Mouse (Mus musculus) forebrain, postnatal 0 days (tissue): Measurements from ENCODE around the gene Lrrc14b. TPM values are rescaled to one million over a fixed set of nuclear protein-coding genes. Genes with fewer than 3 reads are reported as not detected.

Experiments
- ATAC-seq: fragments of 200-750 bp; cut with Nextera tagmentation; 2 replicates; pipeline ENCODE4 v1.8.0; 2017; ENCODE audit warnings: mild to moderate bottlenecking, moderate library complexity
- DNase-seq: peaks from one replicate; pipeline ENCODE4 v3.0.0-alpha.2; 2015
- H3K27ac ChIP-seq: fragments of 300-500 bp; sonication (generic); 2 replicates; pipeline ENCODE4 v1.5.1; 2014; ENCODE audit warnings: low read depth, mild to moderate bottlenecking, antibody characterized with exemption, low read length, moderate library complexity, mixed read lengths
- H3K27me3 ChIP-seq: fragments of 300-500 bp; sonication (generic); 2 replicates; pipeline ENCODE4 v1.6.1; 2014; ENCODE audit warnings: mild to moderate bottlenecking, low read length, mixed read lengths; ENCODE audit not compliant: insufficient read depth
- H3K36me3 ChIP-seq: fragments of 300-500 bp; sonication (generic); 2 replicates; pipeline ENCODE4 v1.6.1; 2014; ENCODE audit warnings: mild to moderate bottlenecking, moderate library complexity; ENCODE audit not compliant: insufficient read depth
- H3K4me1 ChIP-seq: fragments of 300-500 bp; sonication (generic); 2 replicates; pipeline ENCODE4 v1.6.1; 2014; ENCODE audit warnings: antibody characterized with exemption; ENCODE audit not compliant: insufficient read depth
- H3K4me2 ChIP-seq: fragments of 300-500 bp; sonication (generic); 2 replicates; pipeline ENCODE4 v1.6.1; 2014; ENCODE audit warnings: low read depth, mild to moderate bottlenecking, moderate library complexity
- H3K4me3 ChIP-seq: fragments of 300-500 bp; sonication (generic); 2 replicates; pipeline ENCODE4 v1.5.1; 2014; ENCODE audit warnings: low read depth, low read length, mixed read lengths
- H3K9ac ChIP-seq: fragments of 300-500 bp; sonication (generic); 2 replicates; pipeline ENCODE4 v1.6.1; 2014; ENCODE audit warnings: mild to moderate bottlenecking
- H3K9me3 ChIP-seq: fragments of 300-500 bp; sonication (generic); 2 replicates; pipeline ENCODE4 v1.6.1; 2016; ENCODE audit warnings: low read length
- CTCF ChIP-seq: sonication (generic); IDR thresholded peaks from 2 replicates; pipeline ENCODE4 v1.5.1; 2016; ENCODE audit warnings: antibody characterized with exemption, control low read depth, low read depth
- WGBS: fragments of 180-500 bp; shearing (Covaris S2); extraction: QIAGEN DNeasy Blood & Tissue Kit; methylation state at CpG from one replicate; pipeline ENCODE4 v1.1.7; 2014; 5-methylcytosine and 5-hydroxymethylcytosine counted together
- microRNA counts: library from miRNA; unstranded; fragments of <30 nt; microRNA quantifications from one replicate; lab custom pipeline; 2015
- microRNA-seq, 2 experiments: library from miRNA; unstranded; fragments of <30 nt; microRNA quantifications; one replicate each; pipeline ENCODE4; 2016
- polyA plus RNA-seq: library from polyadenylated mRNA; unstranded; fragments of >200 nt; fragmentation: Nextera tagmentation; extraction: Ambion mirVana; gene quantifications from 2 replicates; pipeline ENCODE4 v1.2.1, GENCODE M21; 2015
- total RNA-seq: library from RNA; depleted of rRNA; stranded (reverse); fragments of >200 nt; gene quantifications from 2 replicates; pipeline ENCODE4 v1.2.3, GENCODE M21; 2014; rRNA removed

Gene Lrrc14b
- total and polyA plus RNA-seq, 2 experiments from 2014 or later = not detected

DNA sequence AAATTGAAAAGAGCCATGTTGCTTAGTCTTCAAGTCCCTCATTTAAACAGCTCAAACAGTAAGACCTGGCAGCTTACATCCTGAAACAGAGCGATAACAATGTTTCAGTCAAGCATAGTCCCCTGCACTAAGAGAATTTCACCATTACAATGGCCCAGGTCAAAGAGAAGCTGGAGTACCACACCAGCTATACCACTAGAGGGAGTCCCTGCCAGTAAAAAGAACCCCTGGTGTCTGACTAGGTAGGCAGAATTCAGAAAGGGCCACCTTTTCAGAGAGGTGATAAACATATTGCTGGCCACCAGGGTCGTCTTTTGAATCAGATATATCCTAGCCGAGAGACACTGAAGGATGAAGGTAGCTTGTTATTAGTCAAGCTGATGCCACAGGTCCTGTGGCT is 22.8 kb downstream of the Lrrc14b start:
- H3K9me3 ChIP-seq = no peaks in the 10 kb centered on the region
- no peaks in the 10 kb centered on the region for H3K27me3 ChIP-seq
- peaks cover 60% of the 10 kb centered on the region for H3K36me3 ChIP-seq
- H3K4me2 ChIP-seq = no peak overlapping the region
- H3K27ac ChIP-seq = no peak overlapping the region
- WGBS = 47% methylated on average over 3 of the region's 3 CpGs
- no peaks in the 10 kb centered on the region for H3K4me1 ChIP-seq
- H3K4me3 ChIP-seq = no peak overlapping the region
- H3K9ac ChIP-seq = no peak overlapping the region
- DNase-seq (peak; percentile 42), ATAC-seq (peak; percentile 74)
- TF ChIP-seq CTCF = peak; percentile 74

DNA sequence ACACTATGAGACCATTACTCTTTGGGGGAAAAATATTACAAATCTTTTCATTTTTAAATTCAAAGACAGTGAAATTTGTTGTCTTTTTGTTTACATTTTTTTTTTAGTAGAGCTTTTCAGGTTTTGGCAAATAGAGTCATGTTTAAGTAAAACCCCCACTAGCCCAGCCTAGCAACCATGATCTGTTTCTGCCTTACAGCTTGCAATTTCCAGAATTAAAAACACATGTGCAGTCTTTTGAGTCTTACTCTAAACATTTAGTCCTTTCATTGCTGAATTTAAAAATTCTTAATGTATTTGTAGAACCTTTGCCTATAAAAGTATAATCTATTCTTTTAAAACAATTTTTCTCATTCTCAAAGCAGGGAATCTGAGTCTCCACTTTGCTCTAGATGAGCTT is 34.5 kb downstream of the Lrrc14b start:
- no peak overlapping the region for H3K4me2 ChIP-seq
- H3K4me3 ChIP-seq = no peak overlapping the region
- no peaks in the 10 kb centered on the region for H3K27me3 ChIP-seq
- no peaks in the 10 kb centered on the region for H3K9me3 ChIP-seq
- H3K4me1 ChIP-seq = no peaks in the 10 kb centered on the region
- no peak for TF ChIP-seq CTCF
- no peak overlapping the region for H3K9ac ChIP-seq
- H3K36me3 ChIP-seq = peaks cover 64% of the 10 kb centered on the region
- DNase-seq (no peak), ATAC-seq (no peak)
- H3K27ac ChIP-seq = no peak overlapping the region

DNA sequence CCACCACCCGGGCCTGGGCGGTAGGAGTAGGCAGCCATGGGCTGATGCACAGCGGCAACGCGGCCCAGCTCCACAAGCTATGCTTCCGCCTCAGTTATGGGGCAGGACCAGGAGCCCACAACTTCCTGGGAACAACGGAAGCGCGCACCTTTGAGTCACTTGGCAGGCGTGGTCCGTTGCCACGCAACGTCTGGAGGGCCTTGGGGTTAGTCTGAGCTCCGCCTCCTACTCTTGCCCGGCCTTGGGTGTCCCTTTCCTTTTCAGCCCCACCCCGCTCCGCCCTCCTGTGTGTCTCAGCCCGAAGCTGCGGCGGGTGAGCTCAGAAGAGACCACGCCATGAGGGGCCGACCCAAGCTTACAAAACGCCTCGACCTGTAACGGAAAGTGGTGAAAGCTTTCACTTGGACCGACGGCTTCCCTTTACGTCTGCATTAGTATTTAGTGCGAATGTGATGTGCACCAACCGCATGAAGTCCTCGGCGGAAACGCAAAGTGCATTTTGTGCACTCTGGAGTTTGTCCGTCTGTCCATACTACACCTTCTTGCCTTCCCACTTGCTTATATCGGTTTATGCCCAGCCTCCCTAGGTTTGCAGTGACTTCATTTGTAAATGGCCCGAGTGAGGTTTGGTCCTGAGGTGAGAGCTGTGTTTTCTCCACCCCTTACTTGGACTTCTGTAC is 46.5 kb downstream of the Lrrc14b start, which contains the start of gene Pdcd6:
TSS of gene Pdcd6 (minus strand) at position 411 of the 680 bp plus-strand sequence.
- Histone ChIP-seq H3K4me1 (0 out of 2 replicates have a peak, but pooled peaks cover 7% of the 10 kb centered on the region), H3K4me2 (peak within 1 kb of the TSS; percentile 90), H3K36me3 (peaks cover 28% of the 10 kb centered on the region), H3K9ac (peak within 1 kb of the TSS; percentile 90), H3K27ac (peak within 1 kb of the TSS; percentile 78), H3K27me3 (no peaks in the 10 kb centered on the region), H3K9me3 (no peaks in the 10 kb centered on the region), H3K4me3 (peak within 1 kb of the TSS; percentile 72)
- peak; percentile 89 for DNase-seq
- WGBS = under 1% methylated on average over 36 of the region's 36 CpGs
- peak; percentile 98 for ATAC-seq
- no peak for TF ChIP-seq CTCF

DNA sequence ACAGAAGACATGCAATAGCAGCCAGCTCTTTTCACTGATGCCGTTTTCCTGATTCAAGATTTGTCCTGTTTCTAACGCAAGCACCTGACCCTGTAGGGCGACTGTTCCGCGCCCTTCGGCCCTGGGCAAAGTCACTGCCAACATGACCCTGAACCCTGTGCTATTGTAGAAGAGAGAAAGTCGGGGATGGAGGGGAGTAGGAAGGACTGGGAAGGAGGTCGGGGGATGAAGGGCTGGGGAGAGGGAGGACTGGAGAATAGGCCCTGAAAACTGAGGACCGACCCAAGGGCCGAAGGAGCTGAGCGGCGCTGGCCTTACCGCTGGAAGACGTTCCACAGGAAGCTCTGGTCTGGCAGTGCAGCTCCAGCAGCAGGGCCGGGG is 47.0 kb downstream of the Lrrc14b start:
- H3K4me2 ChIP-seq = peak overlapping the region; percentile 90
- 3% methylated on average over 15 of the region's 15 CpGs for WGBS

DNA sequence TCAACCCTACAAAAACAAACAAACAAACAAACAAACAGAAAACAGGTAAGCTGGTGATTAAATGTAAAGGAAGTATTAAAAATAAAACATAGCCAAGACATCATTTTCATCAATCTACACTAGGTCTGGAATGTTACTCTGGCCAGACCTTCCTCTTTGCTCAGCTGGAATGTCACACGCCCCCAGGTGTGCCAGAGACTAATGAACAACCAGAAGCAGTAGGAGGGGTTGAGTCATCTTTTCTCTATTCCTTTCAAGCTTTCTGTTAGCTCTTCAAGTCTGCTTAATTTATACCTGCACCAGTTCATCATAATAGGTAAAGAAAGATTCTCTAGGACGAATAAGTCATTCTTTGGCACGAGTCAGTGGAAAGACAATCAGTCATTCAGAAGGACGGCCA is 47.4 kb downstream of the Lrrc14b start:
- H3K4me1 ChIP-seq = 0 out of 2 replicates have a peak, but pooled peaks cover 7% of the 10 kb centered on the region
- DNase-seq (no peak), ATAC-seq (no peak)
- H3K27ac ChIP-seq = peak overlapping the region; percentile 78; the same call in 1 of the 2 replicates
- no peaks in the 10 kb centered on the region for H3K27me3 ChIP-seq
- WGBS = 28% methylated on average over 4 of the region's 4 CpGs
- peaks cover 24% of the 10 kb centered on the region for H3K36me3 ChIP-seq
- no peaks in the 10 kb centered on the region for H3K9me3 ChIP-seq
- TF ChIP-seq CTCF = no peak
- peak overlapping the region; percentile 90 for H3K9ac ChIP-seq
- H3K4me3 ChIP-seq = peak overlapping the region; percentile 72
- H3K4me2 ChIP-seq = peak overlapping the region; percentile 90

More for the DNA sequence above, 47.0 kb downstream of the Lrrc14b start:
- H3K36me3 ChIP-seq = peaks cover 24% of the 10 kb centered on the region
- H3K9ac ChIP-seq = peak overlapping the region; percentile 90
- DNase-seq (no peak), ATAC-seq (no peak)
- peak overlapping the region; percentile 72 for H3K4me3 ChIP-seq
- TF ChIP-seq CTCF = no peak
- H3K27me3 ChIP-seq = no peaks in the 10 kb centered on the region
- no peaks in the 10 kb centered on the region for H3K9me3 ChIP-seq
- H3K27ac ChIP-seq = peak overlapping the region; percentile 78
- 0 out of 2 replicates have a peak, but pooled peaks cover 7% of the 10 kb centered on the region for H3K4me1 ChIP-seq

DNA sequence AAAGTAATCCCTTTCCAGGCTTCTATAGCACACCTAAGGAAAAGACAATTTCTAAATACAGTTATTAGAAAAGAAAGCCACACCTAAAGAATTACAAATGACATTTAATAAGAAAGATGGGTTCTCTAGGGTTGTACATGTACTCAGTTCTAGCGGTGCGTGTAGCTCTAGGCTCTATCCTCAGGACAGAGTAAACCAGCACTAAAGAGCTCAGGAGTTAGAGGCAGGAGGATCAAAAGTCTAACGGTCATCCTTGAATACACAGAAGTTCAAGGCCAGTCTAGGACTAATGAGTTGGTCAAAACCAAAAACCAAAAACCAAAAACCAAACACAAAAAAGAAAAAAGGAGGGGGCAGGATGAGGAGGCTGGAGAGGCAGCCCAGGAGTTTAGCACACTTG is 49.2 kb downstream of the Lrrc14b start:
- ATAC-seq (no peak), DNase-seq (no peak)
- Histone ChIP-seq H3K9ac (no peak overlapping the region), H3K4me1 (0 out of 2 replicates have a peak, but pooled peaks cover 7% of the 10 kb centered on the region), H3K9me3 (no peaks in the 10 kb centered on the region), H3K4me3 (no peak overlapping the region), H3K27ac (no peak overlapping the region), H3K27me3 (no peaks in the 10 kb centered on the region), H3K36me3 (peaks cover 30% of the 10 kb centered on the region), H3K4me2 (no peak overlapping the region)
- WGBS = 96% methylated on average over 3 of the region's 3 CpGs
- no peak for TF ChIP-seq CTCF

MicroRNAs within 50 kb of the gene (microRNA counts, 519-probe panel; counts per million panel counts)
- not detected for microRNA mmu-miR-692 (lab: Ali Mortazavi, UCI)

Small RNAs within 50 kb of the gene (microRNA-seq; reads per million reads assigned to microRNA genes)
- gene Mir692-3 = 0 reads per million in 2 experiments

Other genes with a start within 250 kb of the Lrrc14b start
- gene Slc9a3, start 242.5 kb downstream of the Lrrc14b start, total RNA-seq = 0.15 and 0.29 TPM in 2 replicates
- gene Slc9a3, start 242.5 kb downstream of the Lrrc14b start, polyA plus RNA-seq = 0.28 and 0.40 TPM in 2 replicates
- gene Exoc3, start 155.3 kb downstream of the Lrrc14b start, total RNA-seq = 87.0 and 88.5 TPM in 2 replicates
- gene Exoc3, start 155.3 kb downstream of the Lrrc14b start, polyA plus RNA-seq = 88.1 and 98.5 TPM in 2 replicates
- 2.1 and 2.9 TPM in 2 replicates for gene Ahrr, start 71.7 kb downstream of the Lrrc14b start, total RNA-seq
- gene Ahrr, start 71.7 kb downstream of the Lrrc14b start, polyA plus RNA-seq = 0.64 and 0.80 TPM in 2 replicates
- gene Pdcd6, start 46.4 kb downstream of the Lrrc14b start, total RNA-seq = 97.7 and 127 TPM in 2 replicates
- 143 TPM in 2 replicates for gene Pdcd6, start 46.4 kb downstream of the Lrrc14b start, polyA plus RNA-seq
- gene Sdha, start 13.7 kb downstream of the Lrrc14b start, total RNA-seq = 91.5 and 166 TPM in 2 replicates
- 157 and 179 TPM in 2 replicates for gene Sdha, start 13.7 kb downstream of the Lrrc14b start, polyA plus RNA-seq
- gene Ccdc127, start 13.7 kb downstream of the Lrrc14b start, total RNA-seq = 22.2 and 34.2 TPM in 2 replicates
- gene Ccdc127, start 13.7 kb downstream of the Lrrc14b start, polyA plus RNA-seq = 35.1 and 39.8 TPM in 2 replicates
- gene Zfp72, start 26.8 kb upstream of the Lrrc14b start, total RNA-seq = 7.1 and 10.1 TPM in 2 replicates
- gene Zfp72, start 26.8 kb upstream of the Lrrc14b start, polyA plus RNA-seq = 2.5 and 5.3 TPM in 2 replicates
- 68.3 and 93.6 TPM in 2 replicates for gene Ftl1-ps1, start 35.7 kb upstream of the Lrrc14b start, total RNA-seq
- gene Ftl1-ps1, start 35.7 kb upstream of the Lrrc14b start, polyA plus RNA-seq = 92.1 and 112 TPM in 2 replicates
- gene Zfp825, start 130.0 kb upstream of the Lrrc14b start, total RNA-seq = 7.0 and 13.5 TPM in 2 replicates
- gene Zfp825, start 130.0 kb upstream of the Lrrc14b start, polyA plus RNA-seq = 7.8 and 10.8 TPM in 2 replicates